Mouse (Mus musculus) C2C12 (cell line): ENCODE results near the gene Rasgrp3. TPM values are rescaled to one million over a fixed set of nuclear protein-coding genes. Genes with fewer than 3 reads are reported as not detected.
A peak's percentile ranks its signal among the peaks of the same experiment; 100 is the strongest.

ENCODE experiments used
- H3K27me3 ChIP-seq: one replicate; pipeline ENCODE4 v1.6.1; 2011; ENCODE audit not compliant: control insufficient read depth, insufficient read depth, insufficient read length
- H3K36me3 ChIP-seq: one replicate; pipeline ENCODE4 v1.6.1; 2011; ENCODE audit not compliant: control insufficient read depth, insufficient read depth
- H3K4me3 ChIP-seq: one replicate; pipeline ENCODE4 v1.5.1; 2011; ENCODE audit warnings: mild to moderate bottlenecking, control low read depth; ENCODE audit not compliant: poor library complexity, insufficient read depth, severe bottlenecking
- H3K79me2 ChIP-seq: one replicate; pipeline ENCODE4 v1.6.1; 2011; ENCODE audit not compliant: control insufficient read depth, insufficient read depth
- H3K79me3 ChIP-seq: one replicate; pipeline ENCODE4 v1.6.1; 2011; ENCODE audit warnings: low read depth, control low read depth
- H3ac ChIP-seq: one replicate; pipeline ENCODE3; 2011; ENCODE audit warnings: low read depth; ENCODE audit not compliant: control insufficient read depth, insufficient read length
- CEBPB ChIP-seq: IDR thresholded peaks from one replicate; pipeline ENCODE4 v1.6.1; 2011; ENCODE audit warnings: low read depth, mild to moderate bottlenecking, control low read depth, moderate library complexity
- CTCF ChIP-seq: IDR thresholded peaks from one replicate; pipeline ENCODE4 v1.5.1; 2011; ENCODE audit not compliant: control insufficient read depth, insufficient read depth, insufficient read length
- FOSL1 ChIP-seq: IDR thresholded peaks from one replicate; pipeline ENCODE4 v1.8.0; 2011; ENCODE audit warnings: mild to moderate bottlenecking, low read length; ENCODE audit not compliant: poor library complexity, insufficient read depth, severe bottlenecking
- MAX ChIP-seq: IDR thresholded peaks from one replicate; pipeline ENCODE4 v1.6.1; 2011; ENCODE audit warnings: mild to moderate bottlenecking, control low read depth
- MYOD1 ChIP-seq: IDR thresholded peaks from one replicate; pipeline ENCODE4 v1.6.1; 2011; ENCODE audit warnings: low read depth; ENCODE audit not compliant: control insufficient read depth, insufficient read length
- MYOG ChIP-seq: IDR thresholded peaks from one replicate; pipeline ENCODE4 v1.6.1; 2011; ENCODE audit not compliant: control insufficient read depth, insufficient read length; ENCODE audit errors: extremely low read depth
- USF1 ChIP-seq: IDR thresholded peaks from one replicate; pipeline ENCODE4 v1.6.1; 2011; ENCODE audit warnings: low read depth, mild to moderate bottlenecking, control low read depth, moderate library complexity
- polyA plus RNA-seq: library from polyadenylated mRNA; unstranded; fragments of >200 nt; fragmentation: generic; extraction: Trizol; gene quantifications from one replicate; pipeline ENCODE4 v1.2.1, GENCODE M21; 2012; ENCODE audit warnings: missing spikeins

Gene Rasgrp3
- polyA plus RNA-seq, 1 experiment = 0.05 TPM

GRCm38 (mm10) chr17:75539130-75539529 lies 103.4 kb downstream of the Rasgrp3 start:
- Histone ChIP-seq H3K4me3 (no peak overlapping the region), H3K27me3 (no peaks in the 10 kb centered on the region), H3ac (no peak overlapping the region), H3K79me3 (peaks cover 6% of the 10 kb centered on the region), H3K36me3 (peaks cover 66% of the 10 kb centered on the region), H3K79me2 (peaks cover 27% of the 10 kb centered on the region)
- TF ChIP-seq MYOG (no peak), CEBPB (no peak), CTCF (no peak), FOSL1 (no peak), MAX (no peak), USF1 (no peak), MYOD1 (no peak)

- peaks cover 6% of the 10 kb centered on the region for H3K79me3 ChIP-seq
- H3ac ChIP-seq = no peak overlapping the region
- H3K27me3 ChIP-seq = no peaks in the 10 kb centered on the region
- TF ChIP-seq CEBPB = no peak
- no peak overlapping the region for H3K4me3 ChIP-seq
- peaks cover 68% of the 10 kb centered on the region for H3K36me3 ChIP-seq
- peaks cover 34% of the 10 kb centered on the region for H3K79me2 ChIP-seq
Measured at GRCm38 (mm10) chr17:75539841-75540240, 104.1 kb downstream of the Rasgrp3 start.

- Histone ChIP-seq H3K79me2 (peaks cover 70% of the 10 kb centered on the region), H3K36me3 (peaks cover 68% of the 10 kb centered on the region), H3K4me3 (no peak overlapping the region), H3ac (no peak overlapping the region), H3K27me3 (no peaks in the 10 kb centered on the region), H3K79me3 (peaks cover 29% of the 10 kb centered on the region)
- TF ChIP-seq FOSL1 = no peak
- no peak for TF ChIP-seq MYOG
- no peak for TF ChIP-seq CTCF
- no peak for TF ChIP-seq MAX
- TF ChIP-seq MYOD1 = no peak
- TF ChIP-seq CEBPB = no peak
Measured at GRCm38 (mm10) chr17:75543434-75543833, 107.7 kb downstream of the Rasgrp3 start.

GRCm38 (mm10) chr17:75544262-75544661 lies 108.6 kb downstream of the Rasgrp3 start:
- H3K36me3 ChIP-seq = peaks cover 60% of the 10 kb centered on the region

GRCm38 (mm10) chr17:75550771-75551413 lies 115.2 kb downstream of the Rasgrp3 start:
- TF ChIP-seq CTCF (no peak), CEBPB (no peak), MAX (no peak), MYOD1 (no peak), USF1 (no peak), FOSL1 (no peak), MYOG (no peak)
- H3K79me3 ChIP-seq = peaks cover 46% of the 10 kb centered on the region
- peak overlapping the region; percentile 97 for H3ac ChIP-seq
- H3K4me3 ChIP-seq = peak overlapping the region; percentile 85
- H3K36me3 ChIP-seq = peaks cover 19% of the 10 kb centered on the region
- H3K79me2 ChIP-seq = peaks cover 57% of the 10 kb centered on the region
- H3K27me3 ChIP-seq = no peaks in the 10 kb centered on the region

More at GRCm38 (mm10) chr17:75544262-75544661, 108.6 kb downstream of the Rasgrp3 start:
- no peak overlapping the region for H3K4me3 ChIP-seq
- peaks cover 36% of the 10 kb centered on the region for H3K79me3 ChIP-seq
- H3K79me2 ChIP-seq = peaks cover 79% of the 10 kb centered on the region
- H3ac ChIP-seq = no peak overlapping the region
- TF ChIP-seq FOSL1 (no peak), USF1 (no peak), MYOD1 (no peak), MYOG (no peak), CEBPB (no peak), MAX (no peak), CTCF (no peak)
- H3K27me3 ChIP-seq = no peaks in the 10 kb centered on the region

- Histone ChIP-seq H3K36me3 (peaks cover 11% of the 10 kb centered on the region), H3ac (peak within 1 kb of the TSS; percentile 97), H3K4me3 (peak within 1 kb of the TSS; percentile 85), H3K79me3 (peaks cover 39% of the 10 kb centered on the region), H3K79me2 (peaks cover 48% of the 10 kb centered on the region), H3K27me3 (no peaks in the 10 kb centered on the region)
- TF ChIP-seq CTCF (no peak), MYOD1 (peak; percentile 31), CEBPB (no peak), MAX (peak; percentile 77), MYOG (no peak)
Measured at GRCm38 (mm10) chr17:75551512-75552400, 116.1 kb downstream of the Rasgrp3 start, which contains the start of gene Fam98a. Fam98a (minus strand) TSS chr17:75551946.
